Mouse (Mus musculus) neutrophil, adult 65 days (primary cell): Measurements from ENCODE around the gene Nxf1. TPM values are rescaled to one million over a fixed set of nuclear protein-coding genes. Genes with fewer than 3 reads are reported as not detected.

Source experiments
- total RNA-seq: library from RNA; stranded (reverse); gene quantifications from 2 replicates; pipeline ENCODE4 v1.2.4, GENCODE M21; 2023

Gene Nxf1
- total RNA-seq: 146 and 190 TPM in 2 replicates

DNA sequence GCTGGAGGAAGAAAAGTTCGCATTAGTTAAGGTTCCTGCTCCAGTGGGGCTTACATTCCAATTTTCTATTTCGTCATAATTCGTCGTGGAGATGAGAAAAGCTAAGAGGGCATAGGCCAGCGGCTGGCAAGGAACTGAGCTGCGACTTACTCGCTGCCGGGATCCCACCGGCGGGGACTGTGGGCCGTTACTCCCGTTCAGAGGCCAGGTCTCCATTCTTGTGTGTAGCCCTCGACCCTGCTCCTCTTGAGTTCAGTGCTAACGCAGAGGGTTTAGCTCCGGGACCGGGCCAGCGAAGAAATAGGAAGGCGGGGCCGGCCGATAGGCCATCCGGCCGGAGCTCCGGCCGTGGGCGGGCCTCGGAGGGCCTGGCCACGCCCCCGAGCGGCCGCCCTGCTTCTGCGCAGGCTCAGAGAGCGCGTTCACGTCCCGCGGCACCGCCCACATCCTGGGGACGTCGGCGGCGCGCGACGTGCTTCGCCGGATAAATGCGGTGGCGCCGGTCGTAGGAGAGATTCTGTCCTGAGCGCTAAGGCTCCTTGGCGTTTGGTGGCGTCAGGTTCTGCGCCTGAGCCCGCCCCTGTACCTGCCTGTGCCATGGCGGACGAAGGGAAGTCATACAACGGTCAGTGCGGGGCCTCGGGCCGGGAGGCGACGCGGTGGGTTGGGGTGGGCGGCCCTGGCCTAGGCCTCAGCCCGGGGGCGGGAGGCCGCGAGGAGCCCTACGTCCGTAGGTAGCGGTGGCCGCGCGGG lies at the start of gene Nxf1:
Gene Nxf1, plus strand, starts transcription at position 439 of the 753 bp plus-strand sequence.

DNA sequence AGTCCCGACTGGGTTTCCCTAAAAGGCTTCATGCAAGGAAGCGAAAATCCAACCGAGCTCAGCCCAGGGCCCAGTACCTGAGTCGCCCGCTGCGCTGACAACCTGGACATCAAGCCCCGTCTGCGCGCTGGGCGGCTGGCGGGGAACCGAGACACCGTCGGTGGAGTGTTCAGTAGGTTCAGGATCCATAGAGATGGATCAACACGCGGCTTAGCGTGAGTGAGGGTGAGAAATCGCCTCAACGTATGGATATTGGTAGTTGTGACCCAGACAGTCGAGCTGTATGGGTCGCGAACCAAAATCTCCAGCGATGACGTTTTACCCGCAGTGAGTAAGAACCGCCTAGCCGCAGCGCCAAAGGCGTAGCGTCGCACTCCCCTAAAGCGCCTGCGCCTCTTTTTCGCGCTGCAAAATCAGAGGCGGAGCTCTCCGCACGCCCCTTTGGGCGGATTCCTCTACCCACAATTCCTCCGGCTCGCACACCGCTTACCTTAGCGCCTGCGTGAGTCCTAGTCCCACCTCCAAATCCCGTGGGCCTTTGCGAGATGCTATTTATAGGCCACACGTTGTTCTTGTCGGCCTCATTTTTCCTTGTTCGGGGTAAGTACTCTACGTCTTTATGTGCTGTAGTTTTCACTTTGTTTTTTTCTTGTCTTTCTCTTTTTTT lies 33.8 kb upstream of the Nxf1 start, which contains the start of gene Slc3a2:
Gene Slc3a2, minus strand, starts transcription at position 463 of the 667 bp plus-strand sequence.

DNA sequence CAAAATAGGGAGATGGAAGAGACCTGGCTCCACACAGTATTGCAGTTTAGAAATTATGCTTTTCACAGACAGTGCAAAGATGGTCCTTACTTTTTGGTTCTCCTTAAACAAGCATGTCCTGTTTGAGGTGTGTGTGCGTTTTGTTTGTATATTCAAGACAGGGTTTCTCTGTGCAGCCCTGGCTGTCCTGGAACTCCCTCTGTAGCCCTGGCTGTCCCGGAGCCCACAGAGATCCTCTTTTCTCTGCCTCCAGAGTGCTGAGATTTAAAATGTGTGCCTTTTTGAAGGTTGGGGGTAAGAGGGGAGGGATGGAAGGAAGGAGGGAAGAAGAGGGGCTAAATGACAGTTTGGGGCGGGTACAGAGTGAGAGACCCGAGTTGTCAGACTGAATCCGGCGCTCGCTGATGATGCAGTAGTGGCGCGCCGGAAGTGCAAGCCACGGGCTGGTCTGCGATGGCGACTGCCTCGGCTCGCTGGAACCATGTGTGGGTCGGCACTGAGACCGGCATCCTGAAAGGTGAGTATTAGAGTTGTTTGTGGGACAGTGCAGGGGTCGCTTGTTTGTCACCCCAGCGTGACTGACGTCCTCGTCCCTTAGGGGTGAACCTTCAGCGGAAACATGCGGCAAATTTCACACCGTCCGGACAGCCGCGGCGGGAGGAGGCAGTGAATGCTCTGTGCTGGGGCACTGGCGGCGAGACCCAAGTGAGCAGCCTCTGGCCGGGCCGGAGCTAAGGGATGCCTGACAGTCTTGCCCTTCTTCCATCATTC lies 21.3 kb upstream of the Nxf1 start, which contains the start of gene Wdr74:
Gene Wdr74, plus strand, starts transcription at position 439 of the 771 bp plus-strand sequence.

DNA sequence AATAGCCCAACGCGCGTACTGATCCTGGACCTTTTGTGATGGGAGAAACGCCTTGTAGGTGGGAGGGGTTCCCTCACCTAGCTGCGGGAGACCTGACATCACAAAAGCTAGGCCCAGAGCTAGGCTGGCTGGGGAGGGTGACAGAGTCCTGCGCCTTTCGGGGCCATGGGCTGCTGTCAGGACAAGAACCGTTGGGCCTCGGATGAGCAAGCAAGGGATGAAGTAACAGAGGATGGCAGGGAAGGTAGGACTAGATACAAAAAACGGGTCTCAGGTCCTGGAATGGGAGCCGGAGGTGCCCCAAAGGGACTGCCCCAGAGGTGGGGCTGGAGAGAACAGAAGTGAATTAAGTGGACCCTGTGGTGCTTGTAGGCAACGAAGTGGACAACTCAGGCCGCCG lies 16.3 kb upstream of the Nxf1 start, which contains the start of gene 1700092M07Rik:
Gene 1700092M07Rik, plus strand, starts transcription at position 116 of the 400 bp plus-strand sequence.

DNA sequence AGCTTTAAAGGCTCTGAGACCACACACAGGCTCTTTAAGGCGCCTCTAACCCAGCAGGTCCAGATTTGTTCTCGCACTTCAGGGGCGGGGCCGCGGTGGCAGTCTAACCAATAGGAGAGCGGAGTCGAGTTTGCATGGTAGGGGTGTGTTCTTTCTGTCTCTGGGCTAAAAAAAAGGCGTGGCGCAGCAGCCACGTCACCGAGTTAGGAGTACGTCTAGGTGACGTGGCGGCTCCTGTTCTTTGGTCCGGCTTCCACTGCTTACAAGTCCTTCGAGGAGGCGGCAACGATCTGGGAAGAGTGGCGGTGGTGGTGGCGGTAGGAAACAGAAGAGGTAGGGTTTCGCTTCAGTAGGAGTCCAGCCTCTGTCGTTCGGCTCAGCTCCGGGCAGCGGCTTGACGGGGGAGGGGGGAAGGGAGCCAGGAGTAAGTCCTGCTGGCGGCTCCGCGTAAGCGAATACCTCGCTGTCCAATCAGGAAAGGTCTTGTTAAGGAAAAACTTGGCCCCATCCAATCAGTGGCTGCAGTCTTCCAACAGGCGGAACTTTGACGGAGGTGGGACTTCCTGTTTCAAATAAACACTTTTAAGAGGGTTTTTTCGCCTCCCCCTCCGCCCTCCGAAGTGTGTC lies 15.5 kb upstream of the Nxf1 start, which contains the start of gene Stx5a:
Gene Stx5a, plus strand, starts transcription at position 171 of the 627 bp plus-strand sequence.

DNA sequence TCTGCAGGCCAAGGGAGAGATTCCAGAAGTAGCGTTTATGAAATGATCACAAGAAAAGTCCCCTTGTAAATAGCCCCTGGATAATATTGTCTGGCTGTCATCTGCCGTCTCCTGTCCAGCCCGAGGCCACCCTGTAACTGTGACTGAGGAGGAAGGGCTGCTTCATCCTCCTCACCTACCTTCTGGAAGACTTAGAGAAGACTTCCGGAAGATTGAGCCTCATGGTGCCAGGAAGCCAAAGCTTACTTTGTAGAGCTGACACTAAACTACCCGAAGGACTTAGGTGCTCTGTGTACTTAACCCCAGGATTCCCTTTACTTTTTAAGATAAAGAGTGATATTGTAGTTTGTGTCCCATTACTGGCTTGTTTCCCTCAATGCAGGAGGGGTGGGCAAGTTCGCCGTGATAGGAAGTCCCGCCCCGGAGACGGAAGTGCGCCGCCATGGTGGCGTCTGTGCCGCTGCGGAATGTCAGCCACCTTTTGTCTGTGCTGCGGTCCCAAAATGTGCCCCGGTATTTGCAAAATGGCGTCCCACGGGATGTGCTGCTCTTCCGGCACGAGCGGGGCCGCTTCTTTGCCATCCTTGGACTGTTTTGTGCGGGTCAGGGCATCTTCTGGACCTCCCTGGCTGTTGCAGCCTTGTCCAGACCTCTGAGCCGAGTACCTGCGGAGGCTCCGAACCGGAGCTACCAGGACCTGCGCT lies 13.8 kb downstream of the Nxf1 start, which contains the start of gene Tmem223:
Gene Tmem223, plus strand, starts transcription at position 430 of the 704 bp plus-strand sequence.

DNA sequence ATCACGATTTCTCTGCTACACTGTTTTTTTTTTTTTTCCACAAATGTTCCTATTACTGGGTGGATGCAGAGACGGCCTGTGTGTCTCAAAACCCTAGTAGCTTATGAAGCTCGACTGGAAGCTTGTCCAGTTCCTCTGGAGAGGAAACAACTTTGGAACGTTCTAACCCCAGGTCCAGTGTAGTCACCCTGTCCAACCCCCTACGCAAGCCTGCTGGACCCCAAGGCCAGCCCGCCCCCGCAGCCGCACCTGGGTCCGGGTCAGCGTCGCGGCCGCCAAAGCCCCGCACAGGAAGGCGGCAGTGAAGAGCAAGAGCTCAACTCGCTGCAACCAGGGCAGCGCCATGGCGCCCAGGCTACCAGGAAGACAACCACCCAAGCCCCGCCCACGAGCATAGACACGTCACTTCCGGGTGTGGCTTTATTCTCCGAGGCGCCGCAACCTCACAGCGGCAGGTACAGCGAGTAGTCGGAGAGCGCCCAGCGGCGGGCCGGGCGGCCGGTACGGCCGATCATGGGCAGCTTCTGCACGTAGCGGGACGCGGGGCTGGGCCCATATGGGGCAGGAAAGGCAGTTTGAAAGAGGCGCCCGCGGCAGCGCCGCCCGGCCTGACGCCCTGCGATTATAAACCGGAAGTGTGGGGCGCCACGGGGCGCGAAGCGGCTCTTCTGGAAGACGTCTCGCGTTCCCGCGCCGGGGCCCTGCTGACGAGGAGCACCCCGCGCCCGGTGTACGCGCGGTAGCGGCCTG lies 17.4 kb downstream of the Nxf1 start, which contains the start of gene Tmem179b:
Gene Tmem179b, minus strand, starts transcription at position 382 of the 750 bp plus-strand sequence.

DNA sequence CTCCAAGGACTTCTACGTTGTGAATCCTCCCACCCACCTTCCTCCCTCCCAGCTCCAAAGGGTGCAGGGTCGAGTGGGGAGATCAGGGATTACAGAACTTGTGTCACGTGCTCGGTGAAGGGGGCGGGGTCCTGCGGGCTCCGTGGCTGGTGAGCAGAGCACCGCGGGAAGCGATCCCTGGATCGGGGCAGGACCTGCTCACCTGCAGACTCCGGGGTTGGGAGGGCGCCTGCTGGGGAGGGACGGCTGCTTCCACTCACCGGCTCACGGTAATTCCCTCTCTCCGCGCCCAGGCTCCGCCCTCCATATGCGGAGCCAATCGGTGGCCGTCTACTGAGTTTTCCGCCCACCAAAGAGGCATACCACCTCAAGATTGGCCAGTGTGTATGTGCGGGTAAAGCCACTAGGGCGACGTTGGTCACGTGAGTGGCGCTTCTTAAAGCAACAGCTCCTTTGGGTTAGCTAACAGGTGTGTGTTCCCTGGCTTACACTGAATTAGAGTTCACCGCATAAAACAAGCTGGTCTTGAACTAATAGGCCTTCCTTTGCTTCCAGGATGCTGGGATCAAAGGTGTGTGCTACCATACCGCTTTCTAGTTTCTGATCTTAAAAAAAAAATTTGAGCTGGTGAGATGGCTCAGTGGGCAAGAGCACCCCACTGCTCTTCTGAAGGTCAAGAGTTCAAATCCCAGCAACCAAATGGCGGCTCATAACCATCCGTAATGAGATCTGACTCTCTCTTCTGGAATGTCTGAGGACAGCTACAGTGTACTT lies 29.3 kb downstream of the Nxf1 start, which contains the start of gene Taf6l:
Gene Taf6l, minus strand, starts transcription at position 410 of the 774 bp plus-strand sequence.

DNA sequence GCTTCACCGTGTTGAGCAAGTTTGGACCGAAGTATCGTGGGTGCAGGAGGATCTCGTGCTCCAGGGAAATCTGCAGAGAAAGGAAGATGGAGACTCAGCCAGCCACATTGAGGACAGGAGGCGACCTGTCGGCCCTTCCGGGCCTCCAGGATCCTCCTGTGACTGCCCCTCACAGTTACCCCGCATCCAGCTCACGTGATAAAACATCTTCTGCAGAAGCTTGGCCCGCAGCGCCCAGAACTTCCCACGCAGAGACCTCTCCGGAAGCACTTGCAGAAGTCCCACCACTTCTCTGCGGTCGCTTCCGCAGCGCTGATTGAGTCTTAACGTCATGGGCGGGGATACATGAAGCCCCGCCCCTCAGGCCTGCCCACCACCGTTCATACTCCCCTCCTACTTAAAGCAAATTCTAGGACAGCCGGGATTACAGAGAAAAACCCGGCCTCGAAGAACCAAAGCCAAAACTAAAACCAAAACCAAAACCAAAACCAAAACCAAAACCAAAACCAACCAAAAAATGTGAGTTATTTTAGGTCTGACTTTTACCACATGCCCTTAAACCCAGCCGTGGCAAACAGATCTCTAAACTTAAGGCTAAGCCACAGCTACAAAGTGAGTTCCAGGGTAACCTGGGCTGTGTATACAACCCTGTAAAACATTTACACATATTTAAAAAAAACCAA lies 41.5 kb downstream of the Nxf1 start, which contains the start of gene Polr2g:
Gene Polr2g, minus strand, starts transcription at position 314 of the 683 bp plus-strand sequence.

DNA sequence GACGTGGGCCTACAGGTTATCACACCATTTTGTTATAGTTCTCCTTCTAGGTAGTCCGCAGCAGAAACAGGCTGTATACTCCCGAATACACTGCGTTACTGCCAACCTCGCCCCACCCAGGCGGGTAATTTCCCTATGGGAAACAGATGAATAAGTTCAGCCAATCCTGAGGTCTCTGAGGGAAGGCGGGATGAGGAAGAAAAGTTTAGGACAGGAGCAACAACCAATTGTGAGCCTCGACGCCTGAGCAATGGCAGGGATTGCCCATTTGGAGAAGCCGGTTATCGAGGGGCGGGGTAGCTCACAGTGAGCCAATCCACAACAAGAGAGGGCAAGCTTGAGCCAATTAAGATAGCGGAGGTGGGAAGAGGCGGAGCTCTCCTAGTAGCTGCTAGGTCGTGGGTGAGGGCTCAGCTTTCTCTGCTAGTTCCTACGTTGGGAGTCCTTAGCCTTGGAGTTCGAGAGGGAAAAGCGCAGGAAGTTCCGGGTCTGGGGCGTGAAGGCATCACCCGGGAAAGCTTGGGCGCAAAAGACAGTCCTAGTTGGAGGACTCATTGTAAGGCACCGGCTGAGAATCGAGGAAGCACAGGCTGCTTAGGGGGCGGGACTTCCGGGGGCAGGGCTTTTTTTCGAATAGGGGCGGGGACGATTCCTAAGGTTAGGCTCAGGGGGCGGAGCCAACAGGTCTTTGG lies 45.4 kb downstream of the Nxf1 start, which contains the start of gene Zbtb3:
Gene Zbtb3, plus strand, starts transcription at position 426 of the 692 bp plus-strand sequence.

DNA sequence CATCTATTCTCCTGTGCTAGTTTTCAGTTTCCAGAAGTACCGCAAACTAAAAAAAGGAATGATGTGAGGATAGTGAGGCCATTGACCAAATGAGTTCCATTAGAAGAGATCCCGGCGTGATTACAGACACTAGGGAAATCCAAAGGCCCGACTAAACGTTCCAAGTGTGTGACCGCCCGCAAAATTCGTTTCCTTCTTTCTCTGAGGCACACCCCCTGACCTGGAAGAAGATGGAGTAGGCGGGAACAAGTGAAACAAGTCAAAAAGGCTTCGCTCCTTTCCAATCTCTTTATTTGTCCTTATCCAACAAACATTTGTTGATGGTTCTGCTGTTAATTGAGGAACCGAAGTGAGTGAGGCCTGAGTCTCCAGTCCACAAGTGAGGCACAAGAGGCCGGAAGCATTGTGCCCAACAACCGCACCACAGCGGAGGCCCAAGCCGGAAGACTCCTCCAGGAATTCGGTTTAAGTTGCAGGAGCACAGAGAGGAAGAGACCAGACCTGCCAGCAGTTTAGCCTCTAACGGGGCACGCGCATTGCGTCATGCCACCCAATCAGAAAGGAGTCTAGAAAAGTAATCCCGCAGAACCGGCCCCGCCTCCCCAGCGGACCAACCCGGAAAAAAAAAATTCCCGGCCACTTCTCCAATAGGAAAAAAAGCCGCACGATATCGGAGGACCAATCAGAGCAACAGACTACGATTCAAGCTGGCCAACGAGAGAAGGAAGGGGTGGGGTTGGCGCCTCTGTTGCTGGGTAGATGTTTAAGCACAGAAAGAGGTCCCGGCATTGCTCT lies 62.1 kb downstream of the Nxf1 start, which contains the start of gene Ttc9c:
Gene Ttc9c, minus strand, starts transcription at position 533 of the 795 bp plus-strand sequence.

DNA sequence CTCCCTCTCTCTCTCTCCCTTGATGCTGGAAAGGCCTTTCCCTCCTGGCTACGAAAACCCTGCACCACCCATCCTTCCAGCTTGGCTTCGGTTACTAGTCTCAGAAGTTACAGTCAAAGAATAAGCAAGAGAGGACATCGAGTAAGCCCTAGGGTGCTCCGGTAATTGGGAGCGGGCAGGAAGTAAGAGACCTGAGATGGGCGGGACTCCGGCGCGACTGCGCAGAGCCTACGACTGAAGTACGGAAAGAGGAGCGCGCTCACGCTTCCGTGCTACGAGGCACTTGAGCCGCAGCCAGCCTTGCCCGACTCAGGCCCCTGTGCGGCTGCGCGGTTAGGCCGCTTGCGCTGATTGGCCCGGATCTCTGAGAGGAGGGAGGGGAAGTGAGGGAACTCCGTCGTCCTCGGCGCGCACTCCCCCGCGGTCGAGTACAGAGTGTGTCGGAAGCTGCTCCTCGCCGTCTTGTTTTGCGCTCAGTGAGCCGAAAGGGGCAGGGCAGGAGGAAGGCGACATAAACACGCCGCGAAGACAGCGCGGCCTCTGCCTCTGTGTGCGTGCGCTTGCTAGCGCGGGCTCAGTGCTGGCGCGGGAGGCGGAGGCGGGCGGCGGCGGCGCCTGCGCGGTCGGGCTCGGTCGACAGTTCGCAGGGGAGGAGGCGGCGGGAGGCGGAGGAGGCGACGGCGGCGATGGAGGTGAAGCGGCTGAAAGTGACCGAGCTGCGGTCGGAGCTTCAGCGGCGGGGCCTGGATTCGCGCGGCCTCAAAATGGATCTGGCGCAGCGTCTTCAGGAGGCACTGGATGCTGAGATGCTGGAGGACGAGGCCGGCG lies 62.9 kb downstream of the Nxf1 start, which contains the start of gene Hnrnpul2:
Gene Hnrnpul2, plus strand, starts transcription at position 415 of the 828 bp plus-strand sequence.

